Mouse (Mus musculus) T-helper 2 cell (primary cell): ENCODE results near the gene Fam131c.

Experiments
- in situ Hi-C: fragments of 300-600 bp; cut with MboI, MseI; formaldehyde crosslinking; loops from one replicate; pipeline ENCODE4 v1.15.1; 2025; ENCODE audit warnings: high pct_unique_total_duplicates

Gene Fam131c

DNA sequence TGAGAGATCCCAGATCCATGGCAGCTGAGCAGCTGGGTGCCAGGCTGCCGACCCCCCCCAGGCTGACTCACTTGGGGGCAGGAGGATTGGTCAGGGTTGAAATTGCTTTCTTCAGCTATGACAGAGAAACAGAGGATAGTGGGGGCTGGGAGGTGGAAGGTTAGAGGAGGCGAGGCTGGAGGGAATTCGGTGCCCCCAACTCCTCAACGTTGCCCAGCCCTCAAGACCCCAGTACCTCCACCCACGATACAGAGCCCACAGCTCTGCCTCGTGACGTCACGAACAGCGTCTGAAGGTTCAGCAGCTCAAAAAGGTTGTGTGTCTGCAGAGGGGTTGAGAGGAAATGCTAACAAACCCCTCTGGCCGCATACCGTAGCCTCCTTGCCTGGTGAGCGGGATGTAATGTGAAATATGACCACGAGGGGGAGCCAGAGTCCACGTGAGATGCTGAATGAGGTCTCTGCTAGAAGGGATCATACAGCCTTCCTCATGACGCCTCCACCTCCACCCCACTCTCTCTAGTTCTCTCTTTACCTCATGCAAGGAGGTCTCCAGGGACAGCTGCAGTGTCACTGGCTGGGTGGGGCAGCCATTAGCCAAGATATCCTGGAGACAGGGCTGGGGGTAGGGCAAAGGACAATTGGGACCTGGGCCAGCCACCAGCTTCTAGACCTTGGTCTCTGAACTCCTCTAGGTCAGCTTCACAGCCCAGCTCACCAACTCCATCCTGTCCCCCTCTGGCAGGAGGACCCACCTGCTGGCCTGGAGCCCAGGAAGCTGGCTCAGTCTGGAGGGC, 36.7 kb downstream of the Fam131c start:
- in situ Hi-C loops = loop anchor here (5.0 to 10.0 kb wide), 2 partner anchors 80 to 163 kb away; no protein-coding TSS in a partner anchor

DNA sequence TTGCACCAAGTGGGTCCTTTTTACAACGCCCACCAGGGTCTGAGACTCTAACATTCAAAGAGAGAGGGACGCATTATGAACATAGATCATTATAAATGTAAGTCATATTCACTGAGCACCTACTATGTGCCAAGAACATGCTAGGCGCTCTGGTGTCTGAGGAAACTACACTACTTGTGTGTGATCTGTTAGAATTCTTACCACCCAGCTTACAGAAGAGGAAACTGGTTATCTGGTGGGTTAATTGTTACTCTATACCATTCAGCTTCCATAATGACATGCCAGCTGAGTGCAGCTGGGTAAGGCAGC, 37.2 kb downstream of the Fam131c start:
- in situ Hi-C loops = loop anchor here (5.0 to 10.0 kb wide), 2 partner anchors 80 to 162 kb away; no protein-coding TSS in a partner anchor

DNA sequence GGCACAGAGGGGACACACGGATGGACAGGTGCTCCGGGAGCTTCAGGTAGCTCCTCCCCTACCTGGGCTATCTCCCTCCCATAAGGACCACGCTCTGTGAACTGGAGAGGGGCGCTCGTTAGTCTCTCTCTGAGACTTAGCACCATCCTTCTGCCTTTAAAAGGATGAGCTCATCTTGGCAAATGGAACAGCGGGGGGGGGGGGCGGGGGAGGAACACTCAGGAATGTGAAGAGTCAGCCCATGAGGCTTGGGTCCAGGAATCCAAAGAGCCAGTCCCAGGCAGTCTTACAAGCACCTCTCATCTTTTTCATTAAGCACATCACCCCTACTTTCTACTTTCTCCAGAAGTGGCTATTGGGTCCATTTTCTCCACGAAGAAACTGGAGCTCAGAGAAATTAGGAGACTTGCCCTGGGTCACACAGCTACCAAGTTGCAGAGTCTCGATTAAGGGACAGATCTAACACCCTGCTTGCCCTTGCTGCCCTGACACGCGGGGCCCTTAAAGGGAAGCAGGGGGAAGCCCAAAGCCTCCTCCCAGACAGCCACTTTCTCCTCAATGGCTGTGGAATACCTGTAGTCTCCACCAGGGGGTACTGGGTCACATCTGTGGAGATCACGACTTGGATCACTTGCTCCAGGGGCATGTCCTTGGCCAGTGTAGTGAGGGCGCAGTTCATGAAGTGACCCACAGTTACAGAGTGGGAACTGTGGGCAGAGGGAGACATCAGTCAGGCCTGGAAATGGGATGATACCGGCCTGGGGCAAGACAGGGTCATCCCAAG, 38.7 kb downstream of the Fam131c start:
- in situ Hi-C loops = loop anchor here (5.0 to 10.0 kb wide), 2 partner anchors 78 to 161 kb away; no protein-coding TSS in a partner anchor

DNA sequence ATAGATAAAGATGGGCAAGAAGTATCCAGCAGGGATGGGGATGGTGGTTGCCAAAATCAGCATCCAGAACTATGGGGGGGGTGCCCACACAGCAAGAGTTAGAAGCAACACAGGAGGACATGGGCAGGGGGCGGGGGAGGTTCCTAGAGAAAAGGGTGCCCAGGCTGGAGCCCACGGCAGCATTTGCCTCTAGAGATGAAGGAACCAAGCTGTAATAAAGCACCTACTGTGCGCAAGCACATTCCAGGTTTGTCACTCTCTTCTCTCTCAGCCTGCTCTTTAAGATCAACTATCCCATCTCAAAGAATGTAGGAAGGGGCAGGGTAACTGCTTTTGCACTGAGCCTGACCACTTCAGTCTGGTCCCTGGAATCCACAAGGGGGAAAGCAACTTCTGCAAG, 40.6 kb downstream of the Fam131c start:
- in situ Hi-C loops = loop anchor here (5.0 to 10.0 kb wide), 2 partner anchors 76 to 159 kb away; no protein-coding TSS in a partner anchor

DNA sequence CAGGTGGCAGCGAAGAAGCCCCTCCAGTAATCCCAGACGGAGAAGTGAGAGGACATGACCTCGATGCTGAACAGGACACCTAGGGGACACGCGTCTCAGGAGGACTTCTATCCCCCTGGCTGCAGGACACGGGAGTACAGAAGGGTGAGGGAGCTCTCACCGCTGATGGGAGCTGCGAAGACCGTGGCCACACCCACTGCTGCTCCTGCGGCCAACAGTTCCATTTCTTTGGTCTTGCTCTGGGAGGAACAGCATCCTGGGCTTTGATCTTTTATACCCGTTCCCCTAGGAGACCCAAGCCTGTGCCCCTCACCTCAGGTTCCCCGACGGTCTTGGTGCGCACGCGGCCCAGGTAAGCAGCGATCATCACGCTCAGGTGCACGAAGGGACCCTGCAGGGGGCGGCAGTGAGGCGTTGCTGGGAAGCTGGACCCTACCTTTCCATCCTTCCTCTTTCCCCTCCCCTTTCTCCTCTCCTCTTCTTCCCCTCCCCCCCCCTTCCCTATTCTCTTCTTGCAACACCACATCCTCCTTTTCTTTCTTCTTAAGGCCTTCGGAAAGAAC, 43.5 kb downstream of the Fam131c start:
- in situ Hi-C loops = loop anchor here (5.0 to 10.0 kb wide), 2 partner anchors 36 to 533 kb away; no protein-coding TSS in a partner anchor

DNA sequence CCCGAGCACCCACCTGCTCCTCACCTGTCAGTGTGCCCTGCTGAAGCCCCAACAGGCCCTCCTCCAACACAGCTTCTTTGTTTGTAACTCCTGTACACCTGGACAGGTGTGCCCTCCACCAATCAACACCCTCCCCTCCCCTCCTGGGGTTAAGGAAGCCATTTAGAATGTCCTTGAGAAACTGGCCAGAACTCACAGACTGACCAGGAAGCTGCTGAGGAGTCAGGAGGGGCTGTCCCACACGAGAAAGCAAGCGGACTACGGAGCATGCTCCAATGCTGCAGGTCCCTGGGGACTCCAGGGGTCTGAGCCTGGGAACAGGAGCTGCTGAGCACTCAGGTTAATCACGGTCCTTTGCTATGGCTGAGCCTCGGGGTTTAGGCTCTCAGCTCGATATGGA, 47.9 kb downstream of the Fam131c start, which contains the start of gene Clcnkb:
Gene Clcnkb, minus strand, starts transcription at position 91 of the 400 bp plus-strand sequence.
- in situ Hi-C loops = loop anchor here (10.0 kb wide), 1 partner anchor 529 kb away; no protein-coding TSS in a partner anchor

DNA sequence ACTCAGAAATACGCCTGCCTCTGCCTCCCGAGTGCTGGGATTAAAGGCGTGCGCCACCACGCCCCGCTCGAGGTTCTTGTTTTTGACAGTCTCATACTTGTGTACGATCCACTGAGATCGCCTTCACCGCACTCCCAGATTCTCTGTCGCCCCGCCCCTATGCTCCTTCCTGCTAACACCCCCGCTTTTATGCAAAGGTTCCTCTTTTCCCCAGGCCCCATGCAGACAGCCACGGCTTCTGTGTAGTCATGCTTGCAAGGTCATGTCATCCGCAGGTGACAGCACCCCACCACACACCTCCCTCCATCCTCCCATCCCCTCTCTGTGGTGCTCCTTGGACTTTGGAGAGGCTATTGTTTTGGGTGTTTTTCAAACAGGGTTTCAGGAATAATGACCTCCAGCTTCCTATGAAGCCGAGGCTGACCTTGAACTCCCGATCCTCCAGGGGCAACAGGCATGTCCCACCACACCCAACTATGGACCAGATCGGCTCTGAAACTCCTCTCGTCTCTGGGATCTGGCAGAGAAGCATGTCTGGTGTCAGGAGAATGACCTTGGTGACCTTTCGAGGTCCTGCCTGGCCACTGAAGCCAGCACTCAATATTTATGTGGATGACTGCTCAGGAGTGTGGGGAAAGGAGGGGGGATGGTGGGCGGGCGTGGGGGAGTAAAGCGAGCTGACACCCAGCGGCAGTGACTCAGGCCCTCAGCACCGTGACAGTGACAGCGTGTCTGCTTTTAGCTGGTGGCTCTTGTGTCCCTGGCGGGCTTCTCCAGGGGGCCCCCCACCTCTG, 51.6 kb downstream of the Fam131c start:
- in situ Hi-C loops = loop anchor here (10.0 kb wide), 2 partner anchors 525 to 715 kb away; partner anchors contain the start of gene Rcc2

DNA sequence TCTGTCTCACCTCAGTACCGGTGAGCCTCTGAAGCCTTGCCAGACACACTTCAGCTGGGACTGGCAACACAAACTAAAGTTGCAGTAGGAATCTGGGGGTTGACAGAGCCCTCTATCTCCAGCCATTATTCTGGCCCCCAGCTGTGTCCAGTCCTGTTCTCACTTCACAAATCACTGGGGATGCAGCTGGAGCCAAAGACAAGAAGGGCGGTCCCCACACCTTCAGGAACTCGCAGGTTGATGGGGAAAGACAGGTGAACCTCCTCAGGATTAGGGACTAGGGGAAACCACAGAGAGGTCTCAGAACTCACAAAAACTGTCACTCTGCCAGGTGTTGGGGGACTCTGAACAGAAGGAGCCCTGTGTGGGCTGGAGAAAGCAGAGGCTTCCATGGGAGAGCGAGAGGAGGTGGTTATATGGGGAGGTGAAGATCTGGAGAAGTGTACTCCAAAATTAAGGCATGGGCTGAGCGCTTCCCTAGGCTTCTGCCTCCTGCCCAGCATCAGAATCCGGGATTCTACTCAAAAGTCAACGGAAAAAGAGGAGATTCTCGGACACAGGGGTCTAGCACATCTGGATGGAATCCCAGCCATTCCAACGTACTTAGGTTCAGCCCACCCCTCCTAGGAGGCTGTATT, 52.3 kb downstream of the Fam131c start, which contains the start of gene Hspb7:
Gene Hspb7, plus strand, starts transcription at position 588 of the 638 bp plus-strand sequence.
- in situ Hi-C loops = loop anchor here (10.0 kb wide), 1 partner anchor 716 kb away; the partner anchor contains the start of gene Rcc2

DNA sequence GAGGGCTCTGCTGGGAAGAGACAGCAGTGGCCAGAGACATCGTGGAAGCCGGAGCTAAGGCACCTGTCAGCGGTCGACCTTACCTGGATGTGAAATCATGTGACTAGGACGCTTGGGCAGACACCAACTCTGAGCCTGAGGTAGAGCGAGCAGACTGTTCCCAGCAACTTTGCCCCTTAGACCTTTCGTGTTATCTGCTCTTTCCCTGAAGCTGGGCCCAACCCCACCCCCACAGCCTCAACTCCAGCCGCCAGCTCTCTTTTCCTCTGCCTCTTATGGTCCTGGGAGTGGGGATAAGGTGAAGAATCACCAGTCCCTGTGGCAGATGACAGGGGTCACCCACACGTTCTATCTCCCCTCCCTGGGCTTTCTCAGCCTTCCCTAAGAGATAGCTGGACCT, 52.9 kb downstream of the Fam131c start:
- in situ Hi-C loops = loop anchor here (10.0 kb wide), 1 partner anchor 716 kb away; the partner anchor contains the start of gene Rcc2

DNA sequence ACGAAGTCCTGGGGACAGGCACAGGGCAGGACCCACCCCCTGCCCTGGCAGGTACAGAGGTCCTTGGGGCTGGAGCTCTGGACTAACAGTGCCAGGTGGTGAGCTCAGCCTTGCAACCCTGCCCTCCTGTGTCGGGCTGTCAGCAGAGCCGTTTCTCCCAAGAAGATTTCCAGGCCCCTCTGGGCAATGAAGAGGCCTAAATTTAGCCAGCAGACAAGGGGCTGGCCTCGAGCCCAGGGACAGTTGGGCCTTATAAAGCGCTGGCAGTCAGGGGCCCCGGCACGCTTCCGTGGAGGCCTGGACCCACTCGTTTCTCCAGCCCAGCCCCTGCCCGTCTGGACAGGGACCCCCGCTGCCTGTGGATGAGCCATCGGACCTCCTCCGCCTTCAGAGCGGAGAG, 53.4 kb downstream of the Fam131c start:
- in situ Hi-C loops = loop anchor here (10.0 kb wide), 1 partner anchor 717 kb away; the partner anchor contains the start of gene Rcc2

DNA sequence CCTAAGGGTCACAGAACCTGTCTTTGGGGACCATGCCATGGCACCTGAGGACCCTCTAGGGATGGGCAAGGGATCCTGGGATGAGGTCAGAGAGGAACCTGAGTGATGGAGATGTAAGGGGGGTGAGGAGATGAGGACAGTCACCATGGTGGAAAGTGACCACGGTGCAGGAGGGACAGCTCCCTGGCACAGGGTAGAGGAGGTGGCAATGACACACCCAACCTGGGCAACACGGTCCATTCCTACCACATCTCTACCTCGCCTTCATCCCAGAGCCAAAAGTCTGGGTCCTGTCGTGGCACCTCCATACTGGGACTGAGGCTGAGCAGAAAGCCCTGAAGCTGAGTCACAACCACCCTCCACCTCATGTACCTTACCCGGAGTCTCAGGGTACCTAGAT, 54.8 kb downstream of the Fam131c start:
- in situ Hi-C loops = loop anchor here (10.0 kb wide), 1 partner anchor 718 kb away; the partner anchor contains the start of gene Rcc2

DNA sequence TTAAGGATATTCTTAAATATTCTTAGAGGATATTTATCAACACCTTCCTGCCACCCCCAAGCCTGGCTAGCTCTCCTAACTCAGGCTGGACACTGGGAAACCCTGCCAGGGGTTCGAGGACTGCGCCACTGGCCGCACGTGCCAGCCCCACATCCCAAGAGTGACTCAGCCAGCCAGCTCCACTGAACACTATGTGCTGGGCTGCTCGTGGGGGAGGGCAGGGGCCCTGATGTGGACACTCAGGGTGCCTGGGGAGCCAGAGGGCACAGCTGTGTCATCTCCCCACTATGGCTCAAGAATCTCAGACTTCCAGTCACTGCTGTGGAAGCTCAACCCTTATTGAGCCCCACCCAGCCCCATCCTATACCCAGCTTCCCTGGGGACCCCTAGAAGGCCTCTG, 55.3 kb downstream of the Fam131c start:
- in situ Hi-C loops = loop anchor here (10.0 kb wide), 1 partner anchor 718 kb away; the partner anchor contains the start of gene Rcc2

DNA sequence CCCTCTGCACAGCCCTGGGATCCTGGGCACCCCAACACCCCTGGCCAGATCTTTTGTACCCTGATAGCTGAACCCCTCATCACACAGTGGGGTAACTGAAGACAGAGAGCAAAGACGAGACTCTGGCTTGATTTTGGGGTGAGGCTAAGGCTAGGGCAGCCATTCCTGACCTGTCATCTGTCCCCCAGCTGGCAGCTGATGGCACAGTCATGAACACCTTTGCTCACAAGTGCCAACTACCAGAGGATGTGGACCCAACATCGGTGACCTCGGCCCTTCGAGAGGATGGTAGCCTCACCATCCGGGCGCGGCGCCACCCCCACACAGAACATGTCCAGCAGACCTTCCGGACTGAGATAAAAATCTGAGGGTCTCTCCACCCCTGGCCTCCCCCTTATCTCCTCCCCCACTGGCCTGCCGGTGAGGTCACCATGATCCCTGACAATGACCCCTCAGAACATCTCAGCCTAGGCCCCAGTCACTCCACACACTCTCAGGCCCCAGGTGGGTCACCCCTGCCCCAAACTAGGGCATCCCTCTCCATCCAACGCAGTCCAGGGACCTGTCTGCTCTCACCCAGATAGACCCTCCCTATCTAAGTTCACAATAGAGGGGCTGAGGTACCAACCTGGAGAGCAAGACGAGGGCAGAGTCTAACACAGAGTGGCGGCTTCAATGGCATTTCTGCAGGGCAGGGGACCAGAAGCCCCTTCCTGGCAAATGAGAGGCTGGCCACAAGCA, 55.8 kb downstream of the Fam131c start:
- in situ Hi-C loops = loop anchor here (10.0 kb wide), 1 partner anchor 719 kb away; the partner anchor contains the start of gene Rcc2

DNA sequence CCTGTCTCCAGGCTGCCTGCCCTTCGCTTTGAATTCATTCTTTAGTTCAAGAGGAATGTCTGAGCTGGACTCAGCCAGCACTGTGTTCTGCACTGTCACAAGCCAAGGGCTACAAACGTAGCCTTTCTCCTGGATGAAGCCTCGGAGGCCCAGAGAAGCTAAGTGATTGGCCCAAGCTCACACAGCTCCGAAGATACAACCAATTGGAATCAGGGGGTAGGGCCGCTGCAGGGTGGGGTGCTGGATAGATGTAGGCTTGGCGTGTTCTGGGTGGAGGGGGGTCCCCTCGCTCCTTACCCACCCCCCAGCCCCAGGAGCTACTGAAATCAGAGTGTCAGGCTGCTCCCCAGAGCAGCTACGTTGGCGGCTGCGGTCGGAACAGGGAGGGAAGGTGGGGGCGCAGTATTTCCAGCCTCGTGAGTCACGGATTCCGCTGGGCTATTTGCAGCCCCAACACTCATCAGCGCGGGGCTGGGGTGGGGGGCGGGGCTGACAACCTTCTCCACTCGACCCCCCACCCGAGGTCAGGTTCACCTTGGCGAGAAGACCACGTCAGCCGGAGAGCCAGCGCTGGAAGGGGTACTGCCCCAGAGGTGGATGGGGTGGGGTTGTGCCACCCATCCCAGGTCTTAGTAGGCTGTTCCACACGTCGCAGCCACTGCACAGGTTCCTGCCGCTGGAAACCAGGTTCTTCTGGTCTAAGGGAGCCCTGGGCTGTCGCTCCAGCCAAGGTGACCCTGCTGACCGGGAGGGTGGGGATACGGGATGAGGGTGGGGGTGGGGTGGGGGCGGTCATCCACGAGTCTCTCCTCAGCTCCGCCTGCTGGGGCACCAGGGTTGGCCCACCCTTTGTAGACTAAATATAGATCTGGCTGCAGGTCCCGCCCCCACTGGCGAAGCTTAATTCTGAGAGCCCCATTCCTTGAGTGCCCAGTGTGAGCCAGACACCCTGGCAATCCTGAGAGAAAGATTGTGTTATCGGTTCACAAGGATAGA, 57.8 kb downstream of the Fam131c start:
- in situ Hi-C loops = loop anchor here (10.0 kb wide), 1 partner anchor 721 kb away; the partner anchor contains the start of gene Rcc2

DNA sequence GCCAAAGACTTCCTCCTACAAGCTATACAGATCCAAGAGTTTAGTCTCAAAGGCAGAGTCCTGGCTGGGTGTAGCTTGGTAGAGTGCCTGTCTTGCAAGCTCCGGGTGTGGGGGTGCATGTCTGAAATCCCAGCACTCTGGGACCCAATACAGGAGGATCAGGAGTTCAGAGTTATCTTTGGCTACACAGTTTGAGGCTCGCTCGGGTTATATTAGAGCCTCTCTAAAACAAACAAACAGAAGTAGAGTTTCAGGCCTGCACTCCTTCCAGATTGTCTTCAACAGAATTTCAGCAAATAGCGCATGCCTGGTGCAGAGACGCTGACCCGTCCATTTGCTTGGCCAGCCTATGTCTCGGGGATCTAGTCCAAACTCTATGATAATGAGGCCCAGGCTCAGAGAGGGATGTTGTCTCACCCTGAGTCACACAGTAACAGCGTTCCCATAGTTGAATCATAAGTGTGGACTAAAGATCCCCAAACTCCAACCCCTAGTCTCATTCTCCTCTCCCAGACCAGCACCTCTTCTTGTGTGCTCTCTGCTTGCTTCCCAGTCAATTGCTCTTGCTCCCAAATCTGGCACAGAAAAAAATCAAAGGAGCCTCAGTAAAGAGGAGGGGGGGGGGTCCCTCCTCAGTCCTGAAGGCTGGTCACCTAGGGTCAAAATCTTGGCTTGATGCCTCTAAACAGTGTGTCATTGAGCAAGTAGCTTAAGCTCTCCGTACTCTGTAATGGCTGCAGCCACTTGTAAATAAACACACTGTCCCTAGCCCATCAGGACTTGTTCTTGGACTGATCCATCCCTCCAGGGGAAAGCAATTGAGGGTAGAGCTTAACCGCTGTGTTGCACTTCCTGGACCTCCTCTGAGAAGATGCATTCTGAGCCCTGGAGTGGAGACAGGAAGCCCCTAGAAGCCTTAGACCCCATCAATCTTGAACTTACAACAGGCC, 59.1 kb downstream of the Fam131c start:
- in situ Hi-C loops = loop anchor here (10.0 kb wide), 1 partner anchor 722 kb away; the partner anchor contains the start of gene Rcc2

DNA sequence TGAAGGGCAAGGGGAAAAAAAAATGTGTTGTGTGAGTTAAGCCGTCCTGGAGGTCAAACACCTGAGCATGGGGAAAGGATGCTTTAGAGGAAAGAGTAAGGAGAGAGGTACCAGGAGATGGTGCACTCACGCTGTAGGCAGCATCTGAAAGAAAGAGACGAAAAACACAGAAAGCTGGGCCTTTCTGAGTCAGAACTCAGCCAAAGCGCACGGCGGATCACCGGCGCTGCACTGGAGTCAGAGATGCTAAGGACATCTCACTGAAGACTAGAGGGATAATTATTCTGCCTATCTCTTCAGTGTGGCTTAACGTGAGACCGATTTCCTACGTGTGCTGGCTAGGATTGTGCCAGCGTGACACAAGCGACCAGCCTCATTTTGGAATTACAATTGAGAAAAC, 59.9 kb downstream of the Fam131c start:
- in situ Hi-C loops = loop anchor here (10.0 kb wide), 1 partner anchor 723 kb away; the partner anchor contains the start of gene Rcc2

DNA sequence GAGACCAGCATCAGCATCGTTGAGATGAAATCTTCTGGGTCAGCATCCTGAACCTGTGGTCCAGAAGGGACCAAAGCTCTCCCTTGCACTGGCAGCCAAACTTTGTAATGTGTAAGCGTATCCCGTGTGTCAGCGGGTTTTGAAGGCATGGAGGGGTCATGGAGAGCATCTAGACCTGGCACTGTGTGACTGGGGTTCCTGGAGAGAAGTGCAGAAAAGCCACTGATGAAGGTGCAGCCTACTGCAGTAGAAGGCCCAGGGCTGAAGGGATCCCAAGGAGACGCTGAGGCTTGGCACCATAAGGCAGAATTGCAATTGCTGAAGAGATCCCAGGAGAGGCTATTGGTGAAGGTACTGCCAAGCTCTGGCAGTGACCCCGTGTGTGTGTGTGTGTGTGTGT, 61.4 kb downstream of the Fam131c start:
- in situ Hi-C loops = loop anchor here (10.0 kb wide), 1 partner anchor 725 kb away; the partner anchor contains the start of gene Rcc2
